Mouse (Mus musculus): ENCODE results near the gene Fabp6.

Gene Fabp6

GRCm38 (mm10) chr11:43601440-43601839, at the start of gene Fabp6:
Fabp6 (minus strand) TSS chr11:43601540.
- WGBS, result 92% methylated on average over 5 of the region's 5 CpGs

GRCm38 (mm10) chr11:43645286-43645685, 43.9 kb upstream of the Fabp6 start:
- 92% methylated on average over 3 of the region's 3 CpGs for WGBS

- WGBS, result 16% methylated on average over 2 of the region's 2 CpGs
Measured at GRCm38 (mm10) chr11:43643180-43643591, 41.8 kb upstream of the Fabp6 start.

- 97% methylated on average over 3 of the region's 3 CpGs for WGBS
Measured at GRCm38 (mm10) chr11:43638486-43638885, 37.1 kb upstream of the Fabp6 start.

GRCm38 (mm10) chr11:43636761-43637160, 35.4 kb upstream of the Fabp6 start:
- 47% methylated on average over 4 of the region's 4 CpGs for WGBS

GRCm38 (mm10) chr11:43633658-43634401, 32.5 kb upstream of the Fabp6 start:
- 33% methylated on average over 19 of the region's 19 CpGs for WGBS

GRCm38 (mm10) chr11:43633165-43633564, 31.8 kb upstream of the Fabp6 start:
- 55% methylated on average over 6 of the region's 6 CpGs for WGBS

- 26% methylated on average over 4 of the region's 4 CpGs for WGBS
Measured at GRCm38 (mm10) chr11:43632566-43632965, 31.2 kb upstream of the Fabp6 start.

GRCm38 (mm10) chr11:43631645-43632044, 30.3 kb upstream of the Fabp6 start:
- WGBS, result 89% methylated on average over 9 of the region's 9 CpGs

- 24% methylated on average over 18 of the region's 18 CpGs for WGBS
Measured at GRCm38 (mm10) chr11:43626927-43627645, 25.7 kb upstream of the Fabp6 start.

GRCm38 (mm10) chr11:43626300-43626926, 25.1 kb upstream of the Fabp6 start:
- 9% methylated on average over 12 of the region's 12 CpGs for WGBS

GRCm38 (mm10) chr11:43624341-43624740, 23.0 kb upstream of the Fabp6 start:
- 89% methylated on average over 1 of the region's 1 CpGs for WGBS

- WGBS, result 85% methylated on average over 5 of the region's 5 CpGs
Measured at GRCm38 (mm10) chr11:43621769-43622168, 20.4 kb upstream of the Fabp6 start.

GRCm38 (mm10) chr11:43618403-43618802, 17.1 kb upstream of the Fabp6 start:
- 60% methylated on average over 7 of the region's 7 CpGs for WGBS

- WGBS, result 58% methylated on average over 5 of the region's 5 CpGs
Measured at GRCm38 (mm10) chr11:43617924-43618323, 16.6 kb upstream of the Fabp6 start.

- WGBS, result 24% methylated on average over 12 of the region's 12 CpGs
Measured at GRCm38 (mm10) chr11:43612834-43613488, 11.6 kb upstream of the Fabp6 start.

- WGBS, result 74% methylated on average over 5 of the region's 5 CpGs
Measured at GRCm38 (mm10) chr11:43610662-43611033, 9.3 kb upstream of the Fabp6 start.

GRCm38 (mm10) chr11:43610006-43610661, 8.8 kb upstream of the Fabp6 start:
- 62% methylated on average over 10 of the region's 10 CpGs for WGBS

- WGBS, result 65% methylated on average over 3 of the region's 3 CpGs
Measured at GRCm38 (mm10) chr11:43608440-43608839, 7.1 kb upstream of the Fabp6 start.

GRCm38 (mm10) chr11:43605859-43606258, 4.5 kb upstream of the Fabp6 start:
- 87% methylated on average over 6 of the region's 6 CpGs for WGBS

GRCm38 (mm10) chr11:43604891-43605290, 3.6 kb upstream of the Fabp6 start:
- WGBS, result 92% methylated on average over 6 of the region's 6 CpGs

- 92% methylated on average over 2 of the region's 2 CpGs for WGBS
Measured at GRCm38 (mm10) chr11:43604207-43604606, 2.9 kb upstream of the Fabp6 start.
